Mouse (Mus musculus) heart, adult 2 months (tissue): ENCODE data around the gene Gpr180.

Experiments used
- CTCF ChIP-seq: fragments of 200-600 bp; IDR thresholded peaks from 2 replicates; pipeline ENCODE4 v1.8.1; 2022; ENCODE audit warnings: antibody characterized with exemption, mild to moderate bottlenecking, moderate library complexity
- EP300 ChIP-seq: fragments of 200-500 bp; IDR thresholded peaks from 2 replicates; pipeline ENCODE4 v1.6.1; 2011; ENCODE audit warnings: low read depth, low read length, control low read depth; ENCODE audit not compliant: insufficient read depth

- TF ChIP-seq CTCF, result no peak
- no peak for TF ChIP-seq EP300
Observed at GRCm38 (mm10) chr14:118179251-118179650, 42.3 kb downstream of the Gpr180 start.
